In genomic region chr19:10404424-10404823, GRCm38 (mm10) we compare ENCODE assay signal across 21 mouse cellular contexts. TPM values are rescaled to one million over a fixed set of nuclear protein-coding genes. Genes with fewer than 3 reads are reported as not detected.
DNase-seq lines count a peak whose midpoint lies in the region; ATAC-seq and TF ChIP-seq lines count a peak whose summit lies in the region.
"Had no signal": no experiment of that assay in that cellular context is flagged by ENCODE, and none has a peak within 500 bp of the region (broad histone marks: within the 10 kb centered on the region; RNA-seq: fewer than 3 reads in every experiment).

No protein-coding gene starts in this region.

- peak overlapping the region; percentile 78 for H3K27ac ChIP-seq in layer of hippocampus, adult 2 months
- H3K27ac ChIP-seq: liver, embryonic 14.5 days had no signal

- DNase-seq in cerebellum, adult 9-10 months: peak; percentile 80
- no peak for DNase-seq in cerebellum, adult 11 months
- no peak for DNase-seq in layer of hippocampus, adult 2 months (ENCODE audit: low spot score in 2 of 2)
- no peak for DNase-seq in layer of hippocampus, postnatal 25 days (ENCODE audit: extremely low spot score in 1 of 2, low spot score in 1 of 2)
- DNase-seq in brain, adult 2 months (ENCODE audit: low read depth, low spot score): peak; percentile 84
- DNase-seq in cerebellum, postnatal 14 days: peak; percentile 54 to 59
- no peak for DNase-seq in lung, adult 2 months
- DNase-seq: adrenal gland, postnatal 25 days; embryo, embryonic 11 days; heart, adult 11 months; heart, postnatal 14 days; kidney, adult 8-10 months; kidney, postnatal 25 days; right cerebral cortex, postnatal 14 days; thymus, postnatal 36 days had no signal

- no peak for ATAC-seq in granulocyte monocyte progenitor cell, adult 5-6 weeks (replicated peaks; ENCODE audit: poor library complexity, severe bottlenecking)
- ATAC-seq: lung, postnatal 0 days had no signal

- no peaks in the 10 kb centered on the region for H3K4me1 ChIP-seq in lung, adult 2 months (ENCODE audit: control insufficient read depth, insufficient read depth, low read length)
- H3K4me1 ChIP-seq: heart, embryonic 12.5 days had no signal

- H3K4me3 ChIP-seq in layer of hippocampus, adult 2 months: no peak overlapping the region
- H3K4me3 ChIP-seq in lung, adult 2 months (replicated peaks; ENCODE audit: extremely low read depth, low read depth, low read length): no peak overlapping the region
- H3K4me3 ChIP-seq: heart, embryonic 12.5 days had no signal

- WGBS in lung, adult 2 months: 64% methylated on average over 10 of the region's 10 CpGs

- no peak for TF ChIP-seq CTCF in layer of hippocampus, adult 2 months (conservative IDR thresholded peaks at IDR 0.05)
- TF ChIP-seq CTCF in lung, adult 2 months (IDR thresholded peaks at IDR 0.05; ENCODE audit: insufficient read depth, low read length): no peak

- TF ChIP-seq POLR2A in lung, adult 2 months (IDR thresholded peaks at IDR 0.05; ENCODE audit: borderline replicate concordance, extremely low read depth, low read depth, low read length): no peak

RNA-seq across cellular contexts. Expression of gene Syt7, which starts 15.5 kb away (rescaled TPM):
- 100 to 1,000 TPM; 315 to 321 TPM for total RNA-seq in layer of hippocampus, adult 2 months (2021)
- total RNA-seq in layer of hippocampus, postnatal 25 days (2021): 100 to 1,000 TPM; 258 to 328 TPM
- polyA plus RNA-seq in lung, adult 2 months (2012; rRNA removed): 10.9 and 11.7 TPM in 2 replicates
- not detected in 2 replicates for total RNA-seq in granulocyte monocyte progenitor cell, adult 5-6 weeks (2014; fragmentation: Nextera tagmentation)
- total RNA-seq in granulocyte monocyte progenitor cell, adult 5-6 weeks (2017): not detected in 2 replicates
- total RNA-seq: megakaryocyte, adult 5-6 weeks; neutrophil, adult 5-6 weeks had no signal

RNA-seq across cellular contexts. Expression of gene Lrrc10b, which starts 52.8 kb away (rescaled TPM):
- total RNA-seq in layer of hippocampus, adult 2 months (2021): 10 to 100 TPM; 83.9 to 84.6 TPM
- 10 to 100 TPM; 76.2 to 78.9 TPM for total RNA-seq in layer of hippocampus, postnatal 25 days (2021)
- polyA plus RNA-seq in lung, adult 2 months (2012; rRNA removed): 20.6 and 25.6 TPM in 2 replicates
- not detected in 2 replicates for total RNA-seq in granulocyte monocyte progenitor cell, adult 5-6 weeks (2014; fragmentation: Nextera tagmentation)
- 0.34 TPM in 1 of 2 replicates, not detected in the other for total RNA-seq in granulocyte monocyte progenitor cell, adult 5-6 weeks (2017)
- total RNA-seq: megakaryocyte, adult 5-6 weeks had no signal

Comparison
In these comparisons a context has a peak if more than half of its experiments do, and no peak if none do; other contexts are left out.
1. DNase-seq: peak in cerebellum, adult 9-10 months (single experiment), brain, adult 2 months (single experiment) and cerebellum, postnatal 14 days (2 of 2); none in cerebellum, adult 11 months (single experiment), layer of hippocampus, adult 2 months (0 of 2), layer of hippocampus, postnatal 25 days (0 of 2) and lung, adult 2 months (single experiment).
2. RNA of gene Syt7, which starts 15.5 kb away (total RNA-seq): 258 to 328 TPM in layer of hippocampus, postnatal 25 days and 315 to 321 TPM in layer of hippocampus, adult 2 months; not detected in granulocyte monocyte progenitor cell, adult 5-6 weeks; every median in the first group is over 100 times any median in the second.
3. RNA of gene Lrrc10b, which starts 52.8 kb away (total RNA-seq): 83.9 to 84.6 TPM in layer of hippocampus, adult 2 months and 76.2 to 78.9 TPM in layer of hippocampus, postnatal 25 days; 0.34 TPM in granulocyte monocyte progenitor cell, adult 5-6 weeks; every median in the first group is over 10 times any median in the second.